Mouse (Mus musculus) neural tube, embryonic 15.5 days (tissue): ENCODE results near the gene Strbp. TPM values are rescaled to one million over a fixed set of nuclear protein-coding genes. Genes with fewer than 3 reads are reported as not detected.

Experiments
- ATAC-seq: fragments of 200-750 bp; cut with Nextera tagmentation; 2 replicates; pipeline ENCODE4 v1.8.0; 2017; ENCODE audit warnings: mild to moderate bottlenecking, moderate TSS enrichment, moderate library complexity; ENCODE audit not compliant: low FRiP score
- H3K27ac ChIP-seq: fragments of 300-500 bp; sonication (generic); replicated peaks from 2 replicates; pipeline ENCODE4 v1.5.1; 2015; ENCODE audit warnings: mild to moderate bottlenecking, inconsistent platforms
- H3K27me3 ChIP-seq: fragments of 300-500 bp; sonication (generic); replicated peaks from 2 replicates; pipeline ENCODE4 v1.6.1; 2015; ENCODE audit warnings: inconsistent platforms
- H3K36me3 ChIP-seq: fragments of 300-500 bp; sonication (generic); 2 replicates; pipeline ENCODE4 v1.6.1; 2015; ENCODE audit warnings: inconsistent platforms
- H3K4me1 ChIP-seq: fragments of 300-500 bp; sonication (generic); 2 replicates; pipeline ENCODE4 v1.6.1; 2015; ENCODE audit warnings: inconsistent platforms
- H3K4me2 ChIP-seq: fragments of 300-500 bp; sonication (generic); 2 replicates; pipeline ENCODE4 v1.6.1; 2015; ENCODE audit warnings: inconsistent platforms, mild to moderate bottlenecking, moderate library complexity
- H3K4me3 ChIP-seq: fragments of 300-500 bp; sonication (generic); replicated peaks from 2 replicates; pipeline ENCODE4 v1.5.1; 2015; ENCODE audit warnings: mild to moderate bottlenecking, inconsistent platforms
- H3K9ac ChIP-seq: fragments of 300-500 bp; sonication (generic); replicated peaks from 2 replicates; pipeline ENCODE4 v1.6.1; 2015; ENCODE audit warnings: mild to moderate bottlenecking, inconsistent platforms
- H3K9me3 ChIP-seq: fragments of 300-500 bp; sonication (generic); replicated peaks from 2 replicates; pipeline ENCODE4 v1.6.1; 2016; ENCODE audit warnings: inconsistent platforms
- WGBS: fragments of 180-500 bp; shearing (Covaris S2); methylation state at CpG from one replicate; pipeline ENCODE4 v1.1.7; 2015; ENCODE audit warnings: mixed read lengths; 5-methylcytosine and 5-hydroxymethylcytosine counted together
- polyA plus RNA-seq: library from polyadenylated mRNA; unstranded; fragments of >200 nt; fragmentation: Nextera tagmentation; extraction: Ambion mirVana; gene quantifications from 2 replicates; pipeline ENCODE4 v1.2.1, GENCODE M21; 2015

Strbp gene
- polyA plus RNA-seq, 1 experiment from 2014 or later = 98.3 TPM

- WGBS = 86% methylated on average over 5 of the region's 5 CpGs
- H3K9me3 ChIP-seq = no peaks in the 10 kb centered on the region
- no peak overlapping the region for H3K4me3 ChIP-seq
- H3K27ac ChIP-seq = no peak overlapping the region
- ATAC-seq = no peak
- no peaks in the 10 kb centered on the region for H3K27me3 ChIP-seq
- no peak overlapping the region for H3K9ac ChIP-seq
- no peaks in the 10 kb centered on the region for H3K36me3 ChIP-seq
- no peak overlapping the region for H3K4me2 ChIP-seq
- H3K4me1 ChIP-seq = peaks cover 11% of the 10 kb centered on the region
Measured at GRCm38 (mm10) chr2:37731241-37731801, 27.7 kb upstream of the Strbp start.

GRCm38 (mm10) chr2:37724231-37724630 is 20.6 kb upstream of the Strbp start:
- WGBS = 79% methylated on average over 4 of the region's 4 CpGs
- no peak overlapping the region for H3K4me2 ChIP-seq
- no peaks in the 10 kb centered on the region for H3K9me3 ChIP-seq
- H3K4me3 ChIP-seq = no peak overlapping the region
- H3K27me3 ChIP-seq = no peaks in the 10 kb centered on the region
- H3K9ac ChIP-seq = no peak overlapping the region
- H3K27ac ChIP-seq = no peak overlapping the region
- H3K4me1 ChIP-seq = 0 out of 2 replicates have a peak, but pooled peaks cover 3% of the 10 kb centered on the region
- H3K36me3 ChIP-seq = no peaks in the 10 kb centered on the region
- no peak for ATAC-seq

- 71% methylated on average over 11 of the region's 11 CpGs for WGBS
Measured at GRCm38 (mm10) chr2:37723501-37724090, 19.9 kb upstream of the Strbp start.

GRCm38 (mm10) chr2:37722674-37723465 is 19.2 kb upstream of the Strbp start:
- no peak overlapping the region for H3K27ac ChIP-seq
- WGBS = 83% methylated on average over 14 of the region's 14 CpGs
- no peaks in the 10 kb centered on the region for H3K36me3 ChIP-seq
- H3K27me3 ChIP-seq = no peaks in the 10 kb centered on the region
- H3K4me3 ChIP-seq = no peak overlapping the region
- no peak overlapping the region for H3K9ac ChIP-seq
- ATAC-seq = no peak
- H3K4me1 ChIP-seq = 0 out of 2 replicates have a peak, but pooled peaks cover 3% of the 10 kb centered on the region
- H3K4me2 ChIP-seq = no peak overlapping the region
- no peaks in the 10 kb centered on the region for H3K9me3 ChIP-seq

More at GRCm38 (mm10) chr2:37723501-37724090, 19.9 kb upstream of the Strbp start:
- Histone ChIP-seq H3K4me2 (no peak overlapping the region), H3K9ac (no peak overlapping the region), H3K36me3 (no peaks in the 10 kb centered on the region), H3K27ac (no peak overlapping the region), H3K9me3 (no peaks in the 10 kb centered on the region), H3K4me1 (0 out of 2 replicates have a peak, but pooled peaks cover 3% of the 10 kb centered on the region), H3K27me3 (no peaks in the 10 kb centered on the region), H3K4me3 (no peak overlapping the region)
- no peak for ATAC-seq

GRCm38 (mm10) chr2:37716266-37716665 is 12.6 kb upstream of the Strbp start:
- Histone ChIP-seq H3K27me3 (no peaks in the 10 kb centered on the region), H3K9ac (no peak overlapping the region), H3K36me3 (no peaks in the 10 kb centered on the region), H3K9me3 (no peaks in the 10 kb centered on the region), H3K4me2 (no peak overlapping the region), H3K27ac (no peak overlapping the region), H3K4me1 (no peaks in the 10 kb centered on the region), H3K4me3 (no peak overlapping the region)
- no peak for ATAC-seq
- WGBS = 84% methylated on average over 6 of the region's 6 CpGs

- Histone ChIP-seq H3K9me3 (no peaks in the 10 kb centered on the region), H3K27ac (no peak overlapping the region), H3K4me3 (no peak overlapping the region), H3K9ac (no peak overlapping the region), H3K4me1 (no peaks in the 10 kb centered on the region), H3K4me2 (no peak overlapping the region), H3K27me3 (no peaks in the 10 kb centered on the region), H3K36me3 (no peaks in the 10 kb centered on the region)
- WGBS = 71% methylated on average over 3 of the region's 3 CpGs
- ATAC-seq = no peak
Measured at GRCm38 (mm10) chr2:37715364-37715763, 11.7 kb upstream of the Strbp start.

- 82% methylated on average over 3 of the region's 3 CpGs for WGBS
- Histone ChIP-seq H3K4me2 (no peak overlapping the region), H3K9ac (no peak overlapping the region), H3K9me3 (no peaks in the 10 kb centered on the region), H3K4me1 (no peaks in the 10 kb centered on the region), H3K27ac (no peak overlapping the region), H3K4me3 (no peak overlapping the region), H3K36me3 (no peaks in the 10 kb centered on the region), H3K27me3 (no peaks in the 10 kb centered on the region)
- no peak for ATAC-seq
Measured at GRCm38 (mm10) chr2:37713100-37713499, 9.4 kb upstream of the Strbp start.

GRCm38 (mm10) chr2:37708835-37709234 is 5.2 kb upstream of the Strbp start:
- Histone ChIP-seq H3K27me3 (no peaks in the 10 kb centered on the region), H3K4me1 (peaks cover 6% of the 10 kb centered on the region), H3K4me2 (no peak overlapping the region), H3K9ac (no peak overlapping the region), H3K36me3 (no peaks in the 10 kb centered on the region), H3K27ac (no peak overlapping the region), H3K9me3 (no peaks in the 10 kb centered on the region), H3K4me3 (no peak overlapping the region)
- no peak for ATAC-seq
- 86% methylated on average over 3 of the region's 3 CpGs for WGBS

- Histone ChIP-seq H3K27ac (peak overlapping the region; percentile 99), H3K4me3 (peak overlapping the region; percentile 93), H3K9ac (peak overlapping the region; percentile 84), H3K4me2 (peak overlapping the region; percentile 76), H3K36me3 (no peaks in the 10 kb centered on the region), H3K9me3 (no peaks in the 10 kb centered on the region), H3K27me3 (no peaks in the 10 kb centered on the region), H3K4me1 (peaks cover 24% of the 10 kb centered on the region)
- no peak for ATAC-seq
- WGBS = 8% methylated on average over 4 of the region's 4 CpGs
Measured at GRCm38 (mm10) chr2:37704141-37704760, 592 bp upstream of the Strbp start.

GRCm38 (mm10) chr2:37702301-37703172 is 1.1 kb downstream of the Strbp start:
- Histone ChIP-seq H3K4me3 (peak overlapping the region; percentile 93), H3K4me2 (peak overlapping the region; percentile 76), H3K27me3 (no peaks in the 10 kb centered on the region), H3K27ac (peak overlapping the region; percentile 99), H3K9me3 (no peaks in the 10 kb centered on the region), H3K4me1 (peaks cover 24% of the 10 kb centered on the region), H3K9ac (peak overlapping the region; percentile 96), H3K36me3 (no peaks in the 10 kb centered on the region)
- peak; percentile 70 for ATAC-seq
- under 1% methylated on average over 60 of the region's 70 CpGs for WGBS

GRCm38 (mm10) chr2:37689064-37689615 is 14.5 kb downstream of the Strbp start:
- 82% methylated on average over 3 of the region's 3 CpGs for WGBS
- no peak overlapping the region for H3K4me3 ChIP-seq
- H3K4me1 ChIP-seq = no peaks in the 10 kb centered on the region

More at GRCm38 (mm10) chr2:37689064-37689615, 14.5 kb downstream of the Strbp start:
- Histone ChIP-seq H3K27me3 (no peaks in the 10 kb centered on the region), H3K9ac (no peak overlapping the region), H3K9me3 (no peaks in the 10 kb centered on the region), H3K36me3 (no peaks in the 10 kb centered on the region), H3K27ac (no peak overlapping the region), H3K4me2 (no peak overlapping the region)
- no peak for ATAC-seq
